Mouse (Mus musculus) monocyte, adult 5-6 weeks (primary cell): ENCODE results near the gene Ston1. TPM values are rescaled to one million over a fixed set of nuclear protein-coding genes. Genes with fewer than 3 reads are reported as not detected.

ENCODE experiments used
- ATAC-seq: fragments of 153-309, 156-312 bp; replicated peaks from 2 replicates; pipeline ENCODE4 v1.8.0; 2017; ENCODE audit warnings: mild to moderate bottlenecking; ENCODE audit not compliant: low TSS enrichment, insufficient number of reproducible peaks, severe bottlenecking, poor library complexity, low FRiP score
- total RNA-seq: library from RNA; stranded (forward); fragments of 200-1000, 200-491, 200-594 nt; gene quantifications from 3 replicates; pipeline ENCODE4 v1.2.3, GENCODE M21; 2017

The Ston1 gene
- not detected in 3 replicates for total RNA-seq

DNA sequence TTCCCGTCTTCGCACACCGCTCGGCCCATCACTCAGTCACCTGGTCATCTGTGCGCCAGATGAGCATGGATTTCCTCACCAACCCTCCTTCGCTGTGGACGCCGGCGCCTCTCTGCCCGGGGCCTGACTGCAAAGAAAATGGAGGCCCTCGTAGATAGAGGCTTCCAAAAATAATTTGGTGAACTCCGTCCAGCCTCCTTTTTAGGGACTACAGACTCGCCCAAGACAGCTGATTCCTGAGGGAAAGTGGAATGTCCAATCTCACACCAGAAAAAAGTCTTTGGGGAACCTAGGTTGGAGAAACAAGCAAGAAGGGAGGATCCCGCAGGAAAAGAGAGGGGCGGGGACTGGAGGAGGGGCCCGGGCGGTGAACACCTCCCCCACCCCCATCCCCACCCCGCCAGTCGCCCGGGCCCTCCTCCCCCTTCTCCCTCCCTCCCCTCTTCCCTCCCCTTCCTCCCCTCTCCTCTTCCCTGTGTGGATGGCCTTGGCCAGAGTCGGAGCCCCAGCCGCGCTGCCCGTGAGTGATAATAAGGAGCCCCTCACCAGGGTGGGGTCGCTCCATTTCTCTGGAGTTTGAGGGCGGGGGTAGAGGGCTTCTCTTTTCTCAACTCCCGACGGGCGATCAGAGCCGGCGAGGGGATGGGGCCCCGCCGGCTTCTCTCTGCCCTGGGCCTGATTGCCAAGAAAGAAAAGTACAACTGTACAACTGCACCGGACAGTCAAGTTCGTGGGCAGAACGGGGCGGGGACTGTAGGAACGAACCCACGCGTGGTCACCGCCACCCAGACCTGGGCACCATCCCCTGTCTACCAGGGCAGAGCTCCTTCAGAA is at the start of gene Ston1:
Gene Ston1 (plus strand): TSS at position 463 of the 834 bp plus-strand sequence.
- no peak for ATAC-seq

DNA sequence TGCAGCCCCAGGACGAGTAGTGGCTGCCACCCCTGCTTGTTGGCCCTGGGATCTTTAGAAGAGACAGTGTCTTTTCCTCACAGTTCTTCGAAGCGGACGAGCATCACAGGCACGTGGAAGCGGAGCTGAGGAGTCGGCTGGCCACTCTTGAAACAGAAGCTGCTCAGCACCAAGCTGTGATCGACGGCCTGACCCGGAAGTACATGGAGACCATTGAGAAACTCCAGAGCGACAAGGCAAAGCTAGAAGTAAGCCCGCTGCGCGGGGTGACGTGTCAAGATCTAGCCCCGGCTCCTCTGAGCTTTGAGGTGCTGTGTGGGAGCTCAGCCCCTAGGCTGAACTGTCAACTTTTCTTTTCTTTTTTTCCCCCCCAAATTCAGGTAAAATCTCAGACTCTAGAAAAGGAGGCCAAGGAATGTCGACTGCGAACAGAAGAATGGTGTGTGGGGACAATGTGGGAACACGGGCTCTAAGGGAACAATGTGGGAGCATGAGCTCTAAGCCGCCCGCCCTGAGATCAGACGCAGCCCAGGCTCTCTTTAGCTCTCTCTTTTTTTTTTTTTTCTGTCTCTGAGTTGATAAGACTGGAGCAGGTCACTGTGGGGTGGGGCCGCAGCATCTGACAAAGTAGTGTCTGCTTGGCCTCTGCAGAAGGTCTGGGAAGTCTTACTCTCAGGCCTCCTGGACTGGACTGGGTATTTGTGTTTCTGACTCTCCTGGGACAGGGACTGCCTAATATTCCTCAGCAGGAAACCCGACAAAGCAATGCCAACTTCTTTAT is 47.9 kb upstream of the Ston1 start:
- ATAC-seq: no peak

DNA sequence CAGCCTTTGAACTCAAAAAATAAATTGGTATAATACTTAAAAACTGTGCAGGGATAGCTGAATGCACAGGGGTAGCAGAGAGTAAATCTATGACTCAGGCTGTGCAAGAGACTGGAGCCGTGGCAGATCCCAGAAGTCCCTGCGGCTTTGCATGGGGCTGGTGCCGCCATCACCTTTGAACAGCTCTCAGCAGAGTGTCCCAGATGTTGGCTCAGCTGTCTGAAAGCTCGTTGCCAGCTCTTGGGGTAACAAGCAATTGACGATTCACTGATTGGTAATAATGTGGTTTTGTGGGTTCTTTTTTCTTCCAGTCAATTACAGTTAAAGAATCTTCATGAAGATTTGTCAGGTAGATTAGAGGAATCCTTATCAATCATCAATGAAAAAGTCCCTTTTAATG is 47.1 kb upstream of the Ston1 start:
- no peak for ATAC-seq

DNA sequence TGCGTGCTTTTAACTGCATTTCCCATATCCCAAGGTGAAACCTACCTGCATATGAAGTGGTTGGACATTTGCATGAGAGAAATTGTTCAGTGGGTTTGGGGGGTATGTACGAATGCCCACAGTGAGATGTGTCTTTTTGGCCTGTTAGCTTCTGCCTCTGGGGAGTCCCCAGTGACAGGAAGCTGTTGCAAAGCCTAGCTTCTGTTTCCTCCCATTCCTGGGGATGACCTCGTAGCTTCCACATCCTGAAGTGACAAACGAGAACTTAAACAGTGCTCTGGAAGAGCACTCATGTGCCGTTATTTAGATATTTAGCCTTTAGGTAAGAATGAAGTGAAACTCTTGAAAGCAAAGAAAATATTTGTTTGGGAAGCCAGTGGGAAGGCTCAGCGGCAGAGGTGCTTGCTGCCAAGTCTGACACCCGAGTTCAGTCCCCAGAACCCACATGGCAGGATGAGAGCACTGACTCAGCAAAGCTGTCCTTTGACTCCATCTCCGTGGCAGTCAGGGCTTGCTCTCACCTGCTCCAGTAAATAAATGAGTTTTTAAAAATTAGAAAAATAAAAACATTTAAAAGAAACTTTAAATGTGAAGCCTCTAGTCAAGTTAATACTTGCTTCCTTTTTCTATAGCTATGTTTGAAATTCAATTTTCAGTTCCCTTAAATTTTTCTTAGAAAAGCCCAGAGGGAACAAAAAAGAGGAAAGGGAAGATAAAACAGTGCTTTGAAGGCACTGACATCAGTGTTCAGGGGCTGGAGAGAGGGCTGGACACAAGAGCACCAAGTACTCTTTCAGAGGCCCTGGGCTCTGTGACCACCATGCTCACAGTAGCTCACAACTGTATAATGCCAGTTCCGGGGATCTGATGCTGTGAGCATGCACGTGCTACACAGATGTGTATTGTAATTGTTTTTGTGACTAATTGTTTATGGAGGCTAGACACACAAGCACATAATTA is 46.2 kb upstream of the Ston1 start:
- peak; percentile 58 for ATAC-seq

DNA sequence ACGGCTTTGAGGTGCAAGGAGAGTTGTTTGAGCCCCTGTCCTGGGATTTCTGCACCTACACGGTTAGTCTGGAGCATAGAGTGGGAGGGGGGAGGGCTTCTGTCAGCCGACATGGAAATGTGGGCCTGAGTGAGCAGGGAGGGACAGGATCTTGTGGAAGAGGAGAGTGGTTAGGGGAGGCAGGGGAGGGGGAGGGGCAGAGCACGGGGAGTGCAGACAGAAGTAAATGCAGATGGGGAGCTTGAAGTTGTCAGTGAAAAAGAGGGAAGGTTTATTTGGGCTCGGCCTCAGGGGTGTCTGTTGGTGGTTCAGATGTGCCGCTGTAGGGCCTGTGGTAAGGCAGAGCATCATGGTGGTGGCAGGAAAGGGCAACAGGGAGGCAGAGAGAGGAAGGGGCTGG is 44.9 kb upstream of the Ston1 start:
- no peak for ATAC-seq

DNA sequence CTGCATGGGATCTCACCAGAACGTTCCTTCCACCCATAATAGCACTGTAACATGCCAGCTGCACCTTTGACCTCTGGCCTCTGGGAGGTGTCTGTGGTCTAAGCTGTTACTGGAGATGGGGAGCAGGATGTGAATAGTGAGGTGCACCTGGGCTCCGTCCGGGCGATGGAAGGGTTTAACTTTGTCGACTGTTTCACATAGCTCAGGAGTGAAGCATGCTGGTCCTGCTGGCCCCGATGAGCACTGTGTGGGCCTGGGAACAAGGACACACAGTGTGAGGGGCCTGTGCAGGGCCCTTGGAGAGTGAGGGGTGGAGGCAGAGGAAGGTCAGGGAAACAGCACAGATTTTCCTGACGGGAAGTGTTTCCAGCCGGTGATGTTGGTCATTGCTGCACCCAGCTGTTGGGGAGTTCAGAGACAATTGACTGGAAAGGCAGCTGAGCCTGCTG is 44.5 kb upstream of the Ston1 start:
- ATAC-seq: no peak

DNA sequence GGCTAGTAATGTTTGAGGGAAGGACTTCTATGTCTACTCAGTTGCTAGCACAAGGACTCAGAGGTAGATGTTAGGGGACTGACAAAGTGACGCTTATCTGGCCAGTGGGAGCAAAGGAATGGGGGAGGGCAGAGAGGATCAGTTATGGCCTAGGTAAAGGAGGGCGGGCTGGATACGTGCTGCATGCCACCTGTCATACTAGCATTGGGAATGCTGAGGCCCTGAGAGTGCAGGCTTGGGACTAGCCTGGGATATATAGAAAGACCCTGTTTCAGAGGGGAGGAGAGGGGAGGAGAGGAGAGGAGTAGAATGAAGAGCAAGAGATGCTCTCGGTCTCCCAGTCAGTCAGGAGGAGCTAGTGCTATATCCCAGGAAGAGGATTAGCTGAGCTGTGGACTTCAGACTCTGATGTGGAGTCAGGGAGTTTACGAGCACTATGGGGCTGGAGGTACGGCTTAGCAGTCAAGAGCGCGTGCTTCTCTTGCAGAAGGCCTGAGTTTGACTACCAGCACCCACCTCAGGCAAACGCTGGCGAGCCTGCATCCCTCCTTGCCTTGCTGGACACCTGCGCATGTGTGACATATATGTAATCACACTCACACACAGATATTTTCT is 43.9 kb upstream of the Ston1 start:
- ATAC-seq: no peak

DNA sequence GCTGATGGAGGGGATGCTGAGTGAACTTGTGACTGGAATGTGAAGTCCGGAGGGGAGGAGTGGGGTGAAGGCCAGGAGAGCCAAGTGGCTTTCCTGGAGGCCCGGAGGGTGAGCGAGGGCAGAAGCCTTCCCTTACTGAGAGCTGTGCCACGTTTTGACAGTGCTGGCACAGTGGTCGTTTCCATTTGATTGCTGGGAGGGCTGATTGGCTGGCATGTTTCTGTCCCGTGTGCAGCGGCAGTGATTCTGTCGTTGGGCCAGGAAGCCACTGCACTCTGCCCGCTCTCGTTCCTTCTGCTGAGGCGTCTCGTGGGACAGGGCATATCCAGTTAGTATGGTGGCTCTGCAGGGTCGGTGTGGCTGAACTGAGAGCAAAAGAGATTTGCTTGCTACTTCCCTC is 41.3 kb upstream of the Ston1 start:
- ATAC-seq: no peak

DNA sequence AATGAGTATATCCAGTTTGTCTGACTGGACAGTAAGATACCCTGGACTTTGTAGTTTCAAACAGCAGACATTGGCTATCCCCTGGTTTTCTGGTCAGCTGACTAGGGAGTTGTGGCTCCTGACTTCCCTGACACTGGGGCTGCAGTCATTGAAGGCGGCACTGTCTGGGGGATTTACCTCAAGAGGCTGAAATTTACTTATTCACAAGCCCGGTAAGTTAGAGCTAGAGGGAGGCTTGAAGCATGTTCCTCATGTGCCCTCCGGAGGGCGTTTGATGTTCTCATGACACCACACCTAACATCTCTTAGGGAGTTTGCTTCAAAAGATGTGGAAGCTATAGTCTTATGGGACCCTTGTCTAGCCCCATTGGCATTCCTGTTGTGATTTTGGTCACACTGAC is 40.8 kb upstream of the Ston1 start:
- ATAC-seq: no peak

DNA sequence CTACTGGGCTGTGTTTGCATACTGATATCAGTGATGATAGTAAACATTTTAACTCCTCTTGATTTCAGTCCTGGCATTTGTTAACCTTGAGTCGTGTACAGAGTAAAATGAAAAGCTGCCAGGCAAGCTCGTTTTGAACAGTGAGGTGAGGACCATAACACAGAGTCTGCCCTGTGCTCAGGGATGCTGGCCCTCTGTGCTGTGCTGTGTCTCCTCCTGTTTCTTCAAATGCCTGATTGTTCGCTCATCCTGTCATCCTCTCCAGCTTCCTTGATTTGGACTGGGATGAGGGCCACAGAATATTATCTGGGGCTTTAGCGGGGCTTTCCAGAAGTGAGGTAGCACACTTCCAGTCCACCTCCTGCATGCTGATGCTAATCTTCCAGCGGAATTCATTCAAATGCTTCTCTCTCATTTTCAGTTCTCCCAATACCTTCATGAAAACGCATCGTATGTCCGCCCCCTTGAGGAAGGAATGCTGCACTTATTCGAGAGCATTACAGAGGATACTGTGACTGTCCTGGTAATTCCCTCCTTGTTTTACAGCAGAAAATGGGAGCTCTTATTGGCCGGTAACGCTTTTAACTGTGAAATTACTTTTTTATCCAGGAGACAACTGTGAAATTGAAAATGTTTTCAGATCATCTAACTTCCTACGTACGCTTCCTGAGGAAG is 39.2 kb upstream of the Ston1 start:
- ATAC-seq: no peak

DNA sequence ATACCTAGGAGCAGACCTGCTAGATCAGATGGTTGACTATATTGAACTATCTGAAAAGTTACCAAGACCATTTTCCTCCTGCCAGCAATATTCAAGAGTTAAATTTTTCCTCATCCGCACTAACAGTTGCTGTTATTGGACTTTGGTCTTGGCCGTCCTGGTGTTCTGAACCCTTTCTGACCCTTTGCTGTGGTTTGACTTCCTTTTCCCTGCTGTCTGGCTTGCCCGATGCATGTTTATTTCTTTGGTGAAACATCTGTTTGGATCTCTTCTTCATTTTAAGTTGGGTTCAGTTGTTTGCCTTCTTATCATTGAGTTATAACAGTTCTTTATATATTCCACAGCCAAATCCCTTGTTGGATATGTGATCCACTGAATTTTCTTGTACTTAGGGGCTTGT is 33.9 kb upstream of the Ston1 start:
- ATAC-seq: no peak

DNA sequence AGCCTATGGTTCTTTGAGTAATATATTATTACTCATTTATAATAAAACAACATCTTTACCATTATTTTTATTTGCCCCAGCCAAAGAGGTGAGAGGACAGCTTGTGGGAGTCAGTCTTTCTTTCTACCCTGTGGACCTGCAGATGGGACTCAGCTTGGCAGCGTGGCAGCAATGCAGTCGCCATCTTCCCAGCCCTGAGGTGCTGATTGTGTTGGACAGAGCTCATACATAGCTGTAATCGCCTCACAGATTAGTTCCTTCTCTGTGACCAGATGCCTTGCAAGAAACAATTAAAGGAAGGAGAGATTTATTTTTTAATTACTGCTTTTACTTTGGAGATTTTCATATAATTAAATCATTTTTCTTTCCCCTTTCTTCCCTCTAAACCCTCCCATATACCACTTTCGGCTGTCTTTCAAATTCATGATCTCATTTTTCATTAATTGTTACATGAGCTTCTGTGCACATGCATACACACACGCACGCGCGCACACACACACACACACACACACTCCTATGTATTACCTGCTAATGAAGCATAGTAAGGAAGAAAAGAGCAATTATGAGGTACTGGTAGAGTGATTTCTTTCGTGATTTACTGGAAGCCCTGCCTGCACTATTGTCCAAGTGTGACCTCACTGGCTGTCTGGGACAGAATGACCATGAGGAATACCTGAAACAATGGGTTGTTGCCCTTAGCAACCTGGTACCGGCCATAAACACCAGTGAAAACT is 27.5 kb upstream of the Ston1 start:
- no peak for ATAC-seq

DNA sequence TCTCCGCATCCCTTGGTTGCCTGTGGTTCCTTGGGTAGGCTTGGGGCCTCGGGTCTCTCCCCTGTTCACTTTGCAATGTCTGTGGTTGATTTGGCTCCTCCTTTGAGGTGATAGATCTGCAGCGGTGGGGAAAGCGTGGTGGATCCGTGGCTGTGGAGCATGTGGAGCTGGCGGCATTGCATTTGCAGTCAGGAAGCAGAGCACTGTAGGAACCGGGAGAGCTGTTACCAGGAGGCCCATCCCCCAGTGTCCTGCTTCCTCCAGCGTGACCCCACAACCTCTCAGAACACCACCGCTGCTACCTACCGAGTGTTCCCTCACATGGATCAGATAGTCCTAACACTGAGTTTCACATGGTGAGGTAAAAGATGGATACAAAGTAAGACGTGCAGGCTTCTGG is 26.7 kb upstream of the Ston1 start:
- ATAC-seq: no peak

DNA sequence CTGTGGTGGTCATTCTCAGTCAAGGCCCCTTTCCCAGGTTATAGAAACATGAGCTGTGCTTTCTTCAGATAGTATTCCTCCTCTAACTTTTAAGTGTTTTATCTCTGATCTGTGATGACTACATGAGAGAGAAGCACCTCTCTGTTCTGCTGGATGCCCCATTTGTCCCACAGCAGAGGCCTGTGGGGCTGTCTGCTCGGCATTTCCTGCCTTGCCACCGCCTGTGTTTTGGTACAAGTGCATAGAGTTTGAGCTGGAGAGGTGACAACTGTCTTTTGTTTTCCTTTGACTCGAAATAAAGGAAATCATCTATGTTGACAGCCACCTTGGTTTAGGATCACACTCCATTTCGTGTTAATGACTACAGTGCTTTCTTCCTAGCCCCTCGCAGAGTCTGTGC is 22.7 kb upstream of the Ston1 start:
- no peak for ATAC-seq

DNA sequence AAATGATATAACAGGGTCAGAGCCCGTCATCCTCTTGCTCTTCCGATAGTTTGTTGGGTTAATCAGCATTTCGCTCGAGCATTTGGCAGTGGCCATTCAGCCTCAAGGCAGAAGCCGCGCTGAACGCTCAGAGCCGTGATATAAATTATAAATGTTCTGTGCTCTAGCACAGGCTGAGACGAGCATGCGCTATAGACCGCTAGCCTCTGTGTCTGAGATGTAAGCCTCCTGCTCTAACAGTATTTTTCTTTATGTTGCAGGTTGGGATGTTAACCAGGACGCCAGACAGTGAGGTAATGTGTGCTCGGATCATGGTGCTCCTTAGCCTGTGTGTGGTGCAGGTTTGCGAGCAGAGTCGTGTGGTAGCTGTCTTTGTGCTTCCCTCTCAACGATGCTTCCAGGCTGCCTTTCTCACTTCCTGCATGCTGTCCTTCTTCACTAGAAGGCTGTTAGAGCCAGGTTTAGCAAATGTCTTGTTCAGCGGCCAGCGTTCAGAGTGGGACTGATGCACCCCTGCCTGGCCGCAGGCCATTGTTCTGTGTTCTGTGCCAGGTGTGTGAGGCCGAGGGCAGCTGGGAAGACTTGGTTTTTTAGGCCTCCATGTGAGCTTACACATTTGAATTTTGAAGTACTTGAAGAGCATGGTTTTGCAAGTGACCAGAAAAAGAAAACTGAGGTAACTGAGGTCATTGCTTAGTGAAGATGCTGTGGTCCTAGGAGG is 18.8 kb upstream of the Ston1 start:
- no peak for ATAC-seq

DNA sequence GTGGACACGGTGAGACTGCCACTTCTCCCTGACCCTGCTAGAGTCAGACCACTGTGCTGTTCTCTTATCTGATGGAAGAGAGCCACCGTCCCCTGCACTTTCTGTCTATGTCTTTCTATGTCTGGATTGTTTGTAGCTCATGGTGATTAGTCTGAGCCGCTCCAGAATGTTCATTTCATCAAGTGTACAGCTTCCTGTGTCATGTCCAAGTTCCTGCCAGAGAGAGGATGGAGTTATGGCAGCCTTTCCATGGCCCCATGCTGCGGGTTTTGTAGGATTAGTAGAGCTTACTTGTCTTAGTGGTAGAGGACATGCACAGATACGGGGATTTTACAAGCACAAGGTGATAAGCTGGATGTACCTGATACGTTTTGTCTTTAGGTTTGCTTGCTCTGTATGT is 16.9 kb upstream of the Ston1 start:
- ATAC-seq: no peak

DNA sequence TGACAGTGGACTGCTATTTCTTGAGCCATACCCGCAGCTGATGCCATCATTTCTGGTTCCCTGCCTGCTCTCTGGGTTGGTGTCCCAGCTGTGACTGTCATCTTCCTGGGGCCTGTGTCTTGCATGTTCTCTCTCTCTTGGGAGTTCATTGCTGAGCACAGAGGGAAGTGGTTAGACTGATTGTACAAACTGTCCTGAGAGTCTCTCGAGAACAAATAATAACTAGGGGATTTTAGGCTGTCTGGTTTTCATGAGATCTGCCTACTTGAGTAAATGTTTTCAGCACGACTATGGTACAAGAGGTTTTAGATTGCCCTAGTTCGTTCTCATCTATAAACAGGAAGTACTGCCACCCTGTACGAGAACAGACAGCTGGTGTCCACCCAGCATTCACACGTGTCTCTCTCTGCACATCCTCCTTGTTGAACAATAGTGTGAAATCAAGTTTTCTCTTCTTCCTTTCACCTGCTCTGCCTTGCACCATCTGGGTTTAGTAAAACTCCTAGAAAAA is 15.9 kb upstream of the Ston1 start:
- ATAC-seq: 0 out of 2 replicates have a peak, but pooled peaks have one; percentile 10
